Mouse (Mus musculus) heart, adult 9 months (tissue): ENCODE measurements around the gene Trio.
"Not testable (repeated sequence)": the region's sequence is repeated elsewhere in the genome, so short reads cannot be mapped to it uniquely, and the experiment has no call there.

Experiments
- DNase-seq, 2 experiments: peaks; one replicate each; pipeline ENCODE4 v3.0.0; 2022; ENCODE audit warnings: low spot score in 2 of 2

Trio gene

GRCm38 (mm10) chr15:27720297-27720696 lies 305.4 kb downstream of the Trio start:
- DNase-seq: not testable (repeated sequence)

- no peak for DNase-seq
These were observed 307.0 kb downstream of the Trio start for GRCm38 (mm10) chr15:27718668-27719067.

GRCm38 (mm10) chr15:27715331-27715730 lies 310.3 kb downstream of the Trio start:
- peak in 1 of 2 experiments; percentile 17 for DNase-seq

GRCm38 (mm10) chr15:27710698-27711097 lies 314.9 kb downstream of the Trio start:
- no peak for DNase-seq

- DNase-seq: no peak
These were observed 316.6 kb downstream of the Trio start for GRCm38 (mm10) chr15:27708968-27709612.

- no peak for DNase-seq
These were observed 317.1 kb downstream of the Trio start for GRCm38 (mm10) chr15:27708499-27708898.

GRCm38 (mm10) chr15:27702972-27703313 lies 322.7 kb downstream of the Trio start:
- no peak for DNase-seq

- peak; percentile 22 to 57 for DNase-seq
These were observed 323.3 kb downstream of the Trio start for GRCm38 (mm10) chr15:27702031-27702971.

- DNase-seq: no peak
These were observed 328.0 kb downstream of the Trio start for GRCm38 (mm10) chr15:27697632-27698031.

- DNase-seq: no peak
These were observed 332.4 kb downstream of the Trio start for GRCm38 (mm10) chr15:27693235-27693634.

GRCm38 (mm10) chr15:27692161-27692560 lies 333.5 kb downstream of the Trio start:
- DNase-seq: no peak

GRCm38 (mm10) chr15:27691213-27691612 lies 334.4 kb downstream of the Trio start:
- no peak for DNase-seq

GRCm38 (mm10) chr15:27688041-27688651 lies 337.5 kb downstream of the Trio start:
- peak in 1 of 2 experiments; percentile 12 for DNase-seq

GRCm38 (mm10) chr15:27684813-27685212 lies 340.8 kb downstream of the Trio start:
- DNase-seq: no peak

GRCm38 (mm10) chr15:27683206-27683605 lies 342.4 kb downstream of the Trio start:
- DNase-seq: no peak

GRCm38 (mm10) chr15:27682619-27683018 lies 343.0 kb downstream of the Trio start:
- DNase-seq: no peak

GRCm38 (mm10) chr15:27681419-27682187 lies 344.0 kb downstream of the Trio start, which contains the start of gene Otulinl:
Gene Otulinl, minus strand, starts transcription at chr15:27681579.
- peak; percentile 90 to 93 for DNase-seq

GRCm38 (mm10) chr15:27680997-27681396 lies 344.7 kb downstream of the Trio start:
- no peak for DNase-seq
